Mouse (Mus musculus): ENCODE measurements around the gene H2-T22.
"Not testable (repeated sequence)": the region's sequence is repeated elsewhere in the genome, so short reads cannot be mapped to it uniquely, and the experiment has no call there.

- not testable (repeated sequence) for TF ChIP-seq GATA1, TAL1 (IDR thresholded peaks at IDR 0.05; ENCODE audit: low read length)
Observed at GRCm38 (mm10) chr17:36082519-36083232, 40.1 kb upstream of the H2-T22 start.
